Mouse (Mus musculus) hindbrain, embryonic 15.5 days (tissue): ENCODE measurements at regions not wholly inside any gene's neighbourhood (a gene's known extent, or its start where the extent isn't known, plus 50 kb on each side); places are given as distances from the start of the nearest gene placed in this dataset.
A peak's percentile ranks its signal among the peaks of the same experiment; 100 is the strongest.

ENCODE experiments used
- ATAC-seq: fragments of 200-750 bp; cut with Nextera tagmentation; 2 replicates; pipeline ENCODE4 v1.8.0; 2017; ENCODE audit warnings: low read depth, moderate number of reproducible peaks, moderate TSS enrichment; ENCODE audit not compliant: low FRiP score
- H3K27ac ChIP-seq: fragments of 300-500 bp; sonication (generic); replicated peaks from 2 replicates; pipeline ENCODE4 v1.5.1; 2015; ENCODE audit warnings: mild to moderate bottlenecking, inconsistent platforms
- H3K27me3 ChIP-seq: fragments of 300-500 bp; sonication (generic); 2 replicates; pipeline ENCODE4 v1.6.1; 2015; ENCODE audit warnings: control low read depth, inconsistent platforms
- H3K36me3 ChIP-seq: fragments of 300-500 bp; sonication (generic); 2 replicates; pipeline ENCODE4 v1.6.1; 2015; ENCODE audit warnings: control low read depth, inconsistent platforms
- H3K4me1 ChIP-seq: fragments of 300-500 bp; sonication (generic); replicated peaks from 2 replicates; pipeline ENCODE4 v1.6.1; 2015; ENCODE audit warnings: control low read depth, inconsistent platforms
- H3K4me2 ChIP-seq: fragments of 300-500 bp; sonication (generic); 2 replicates; pipeline ENCODE4 v1.6.1; 2015; ENCODE audit warnings: moderate library complexity, mild to moderate bottlenecking, inconsistent platforms
- H3K4me3 ChIP-seq: fragments of 300-500 bp; sonication (generic); 2 replicates; pipeline ENCODE4 v1.5.1; 2015; ENCODE audit warnings: mild to moderate bottlenecking, inconsistent platforms
- H3K9ac ChIP-seq: fragments of 300-500 bp; sonication (generic); 2 replicates; pipeline ENCODE4 v1.6.1; 2015; ENCODE audit warnings: inconsistent platforms
- H3K9me3 ChIP-seq: fragments of 300-500 bp; sonication (generic); 2 replicates; pipeline ENCODE4 v1.6.1; 2016; ENCODE audit warnings: control low read depth, inconsistent platforms
- WGBS: fragments of 180-500 bp; shearing (Covaris S2); methylation state at CpG from one replicate; pipeline ENCODE4 v1.1.7; 2015; 5-methylcytosine and 5-hydroxymethylcytosine counted together

- WGBS, result 91% methylated on average over 1 of the region's 1 CpGs
These were observed 193.8 kb upstream of the Snx7 start for GRCm38 (mm10) chr3:118062569-118062968.

GRCm38 (mm10) chr3:118047016-118047415 lies 178.3 kb upstream of the Snx7 start:
- Histone ChIP-seq H3K36me3 (no peaks in the 10 kb centered on the region), H3K27me3 (no peaks in the 10 kb centered on the region), H3K4me1 (no peaks in the 10 kb centered on the region), H3K4me2 (no peak overlapping the region), H3K9me3 (no peaks in the 10 kb centered on the region), H3K4me3 (no peak overlapping the region), H3K27ac (no peak overlapping the region), H3K9ac (no peak overlapping the region)
- ATAC-seq, result no peak
- WGBS, result 70% methylated on average over 11 of the region's 11 CpGs

More at GRCm38 (mm10) chr3:118062569-118062968, 193.8 kb upstream of the Snx7 start:
- Histone ChIP-seq H3K27me3 (no peaks in the 10 kb centered on the region), H3K9me3 (no peaks in the 10 kb centered on the region), H3K36me3 (no peaks in the 10 kb centered on the region), H3K4me1 (peaks cover 4% of the 10 kb centered on the region; the same call in 1 of the 2 replicates), H3K9ac (no peak overlapping the region), H3K4me2 (no peak overlapping the region), H3K27ac (no peak overlapping the region), H3K4me3 (no peak overlapping the region)
- no peak for ATAC-seq

GRCm38 (mm10) chr3:118046536-118046935 lies 177.8 kb upstream of the Snx7 start:
- 51% methylated on average over 11 of the region's 11 CpGs for WGBS
- Histone ChIP-seq H3K27ac (no peak overlapping the region), H3K36me3 (no peaks in the 10 kb centered on the region), H3K9ac (no peak overlapping the region), H3K4me2 (0 out of 2 replicates have a peak overlapping the region, but pooled peaks have one; percentile 6), H3K4me3 (no peak overlapping the region), H3K4me1 (no peaks in the 10 kb centered on the region), H3K9me3 (no peaks in the 10 kb centered on the region), H3K27me3 (no peaks in the 10 kb centered on the region)
- ATAC-seq, result no peak

DNA sequence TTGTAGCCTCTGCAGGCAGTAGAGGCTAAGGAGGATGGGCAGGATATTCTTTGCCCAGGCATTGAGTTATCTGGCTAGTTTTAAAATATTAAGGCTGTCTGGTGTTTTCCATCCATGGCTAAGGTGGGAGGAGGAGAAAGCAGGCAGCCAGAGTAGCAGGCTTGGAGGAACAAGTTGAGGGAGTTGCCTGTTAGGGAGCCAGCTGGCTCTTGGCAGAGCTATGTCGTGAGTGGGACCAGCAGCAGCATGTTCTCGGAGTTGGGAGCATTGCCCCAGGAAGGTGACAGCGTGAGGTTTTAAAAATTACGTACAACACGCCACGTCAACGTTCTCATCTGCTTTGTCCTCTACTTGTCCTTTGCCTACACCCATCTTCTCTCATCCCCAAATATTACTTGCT lies 167.8 kb upstream of the Snx7 start:
- no peaks in the 10 kb centered on the region for H3K36me3 ChIP-seq
- H3K27me3 ChIP-seq, result no peaks in the 10 kb centered on the region
- no peak for ATAC-seq
- no peak overlapping the region for H3K4me2 ChIP-seq
- no peak overlapping the region for H3K27ac ChIP-seq
- 95% methylated on average over 7 of the region's 7 CpGs for WGBS
- no peak overlapping the region for H3K9ac ChIP-seq
- no peaks in the 10 kb centered on the region for H3K9me3 ChIP-seq
- H3K4me1 ChIP-seq, result no peaks in the 10 kb centered on the region
- H3K4me3 ChIP-seq, result no peak overlapping the region

GRCm38 (mm10) chr3:117995401-117995800 lies 126.7 kb upstream of the Snx7 start:
- H3K9ac ChIP-seq, result no peak overlapping the region
- no peak for ATAC-seq
- no peak overlapping the region for H3K4me2 ChIP-seq
- H3K4me1 ChIP-seq, result 0 out of 2 replicates have a peak, but pooled peaks cover 3% of the 10 kb centered on the region
- WGBS, result 43% methylated on average over 4 of the region's 4 CpGs
- no peaks in the 10 kb centered on the region for H3K9me3 ChIP-seq
- no peak overlapping the region for H3K27ac ChIP-seq
- no peaks in the 10 kb centered on the region for H3K36me3 ChIP-seq
- no peaks in the 10 kb centered on the region for H3K27me3 ChIP-seq
- no peak overlapping the region for H3K4me3 ChIP-seq

DNA sequence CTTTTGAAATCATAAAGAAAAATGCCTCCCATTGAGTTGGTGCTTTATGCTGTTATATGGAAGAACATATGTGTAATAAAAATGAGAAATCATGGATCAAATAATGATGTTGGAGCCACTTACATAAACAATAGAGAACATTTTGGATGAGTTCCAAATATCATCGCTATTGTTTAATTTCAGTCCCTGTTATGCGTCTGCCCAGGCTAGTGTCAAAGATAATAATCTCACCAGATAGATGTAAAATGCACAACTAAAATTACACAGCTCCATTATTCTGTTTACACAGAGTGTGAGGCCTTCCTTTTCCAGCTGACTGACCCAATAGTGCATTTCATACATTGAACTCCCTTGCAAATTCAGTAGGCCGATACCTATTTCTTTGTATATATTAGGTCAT lies 125.4 kb upstream of the Snx7 start:
- no peak for ATAC-seq
- no peak overlapping the region for H3K27ac ChIP-seq
- 56% methylated on average over 3 of the region's 3 CpGs for WGBS
- 0 out of 2 replicates have a peak, but pooled peaks cover 3% of the 10 kb centered on the region for H3K4me1 ChIP-seq
- H3K4me2 ChIP-seq, result no peak overlapping the region
- no peaks in the 10 kb centered on the region for H3K27me3 ChIP-seq
- no peak overlapping the region for H3K9ac ChIP-seq
- H3K9me3 ChIP-seq, result no peaks in the 10 kb centered on the region
- no peak overlapping the region for H3K4me3 ChIP-seq
- no peaks in the 10 kb centered on the region for H3K36me3 ChIP-seq

DNA sequence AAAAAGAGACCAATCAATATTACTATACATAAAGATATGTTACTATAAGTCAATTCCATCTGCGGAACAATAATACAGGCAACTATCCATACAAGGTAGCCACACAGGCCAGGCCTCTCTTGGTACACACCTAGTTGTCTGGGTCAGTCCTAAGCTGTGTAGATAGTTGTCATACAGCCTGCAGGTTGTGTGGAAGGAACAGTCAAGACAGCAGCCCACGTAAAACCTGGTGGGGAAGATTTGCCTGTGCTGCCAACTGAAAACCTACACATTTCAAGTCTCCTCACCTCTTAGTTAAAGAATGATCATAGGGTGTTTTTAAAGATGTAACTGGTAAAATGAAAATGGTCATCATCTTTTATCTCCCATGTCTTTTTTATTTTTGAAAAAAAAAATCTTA lies 121.8 kb upstream of the Snx7 start:
- no peak for ATAC-seq

GRCm38 (mm10) chr3:117988443-117988842 lies 119.7 kb upstream of the Snx7 start:
- no peak overlapping the region for H3K4me2 ChIP-seq
- no peak for ATAC-seq
- 82% methylated on average over 5 of the region's 5 CpGs for WGBS
- no peak overlapping the region for H3K27ac ChIP-seq
- H3K4me3 ChIP-seq, result no peak overlapping the region
- H3K9me3 ChIP-seq, result no peaks in the 10 kb centered on the region
- H3K36me3 ChIP-seq, result no peaks in the 10 kb centered on the region
- H3K4me1 ChIP-seq, result no peaks in the 10 kb centered on the region
- H3K27me3 ChIP-seq, result no peaks in the 10 kb centered on the region
- H3K9ac ChIP-seq, result no peak overlapping the region

More for the DNA sequence above, 121.8 kb upstream of the Snx7 start:
- Histone ChIP-seq H3K9ac (no peak overlapping the region), H3K27me3 (no peaks in the 10 kb centered on the region), H3K4me3 (no peak overlapping the region), H3K27ac (no peak overlapping the region), H3K4me2 (no peak overlapping the region), H3K36me3 (no peaks in the 10 kb centered on the region), H3K4me1 (0 out of 2 replicates have a peak, but pooled peaks cover 3% of the 10 kb centered on the region), H3K9me3 (no peaks in the 10 kb centered on the region)
- WGBS, result 85% methylated on average over 2 of the region's 2 CpGs

- H3K27me3 ChIP-seq, result no peaks in the 10 kb centered on the region
- no peak overlapping the region for H3K27ac ChIP-seq
- H3K4me2 ChIP-seq, result no peak overlapping the region
- no peak overlapping the region for H3K9ac ChIP-seq
- no peaks in the 10 kb centered on the region for H3K36me3 ChIP-seq
- 80% methylated on average over 1 of the region's 1 CpGs for WGBS
- H3K4me1 ChIP-seq, result no peaks in the 10 kb centered on the region
- no peaks in the 10 kb centered on the region for H3K9me3 ChIP-seq
- ATAC-seq, result no peak
- H3K4me3 ChIP-seq, result no peak overlapping the region
These were observed 106.9 kb upstream of the Snx7 start for GRCm38 (mm10) chr3:117975638-117976037.

GRCm38 (mm10) chr3:117968805-117969204 lies 100.1 kb upstream of the Snx7 start:
- ATAC-seq, result no peak
- 82% methylated on average over 5 of the region's 5 CpGs for WGBS

DNA sequence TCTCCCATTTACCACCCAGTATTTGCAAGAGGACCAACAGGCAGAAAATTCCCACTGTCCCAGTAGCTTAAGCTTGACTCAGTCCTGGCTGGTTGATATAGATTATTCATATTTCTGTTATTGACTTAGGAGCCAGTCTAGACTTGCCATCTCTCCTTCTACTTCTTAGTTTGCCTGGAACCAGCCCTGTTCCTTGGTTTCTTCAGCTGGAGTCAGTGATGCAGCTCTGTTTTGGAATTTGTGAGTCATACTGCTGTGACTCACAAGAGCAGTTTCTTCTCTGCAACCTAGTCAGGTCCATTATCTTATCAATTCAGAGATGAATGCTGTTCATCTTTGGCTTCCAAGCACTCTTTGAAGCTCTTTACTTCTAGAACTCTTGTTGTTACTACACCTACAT lies 69.7 kb upstream of the Snx7 start:
- Histone ChIP-seq H3K27ac (no peak overlapping the region), H3K36me3 (no peaks in the 10 kb centered on the region), H3K9ac (no peak overlapping the region), H3K27me3 (no peaks in the 10 kb centered on the region), H3K9me3 (no peaks in the 10 kb centered on the region), H3K4me1 (no peaks in the 10 kb centered on the region), H3K4me2 (no peak overlapping the region), H3K4me3 (no peak overlapping the region)
- no peak for ATAC-seq

More at GRCm38 (mm10) chr3:117968805-117969204, 100.1 kb upstream of the Snx7 start:
- Histone ChIP-seq H3K9ac (no peak overlapping the region), H3K36me3 (no peaks in the 10 kb centered on the region), H3K4me1 (no peaks in the 10 kb centered on the region), H3K4me3 (no peak overlapping the region), H3K4me2 (no peak overlapping the region), H3K9me3 (no peaks in the 10 kb centered on the region), H3K27ac (no peak overlapping the region), H3K27me3 (no peaks in the 10 kb centered on the region)

GRCm38 (mm10) chr3:117927527-117927926 lies 58.8 kb upstream of the Snx7 start:
- Histone ChIP-seq H3K27me3 (no peaks in the 10 kb centered on the region), H3K4me2 (no peak overlapping the region), H3K36me3 (no peaks in the 10 kb centered on the region), H3K4me3 (no peak overlapping the region), H3K9me3 (no peaks in the 10 kb centered on the region), H3K27ac (no peak overlapping the region), H3K9ac (no peak overlapping the region), H3K4me1 (no peaks in the 10 kb centered on the region)
- WGBS, result 38% methylated on average over 1 of the region's 1 CpGs
- ATAC-seq, result no peak
